17 mouse cellular contexts compared by ENCODE assay signal in genomic region chr5:97002336-97002735, GRCm38 (mm10). TPM values are rescaled to one million over a fixed set of nuclear protein-coding genes. Genes with fewer than 3 reads are reported as not detected.
A peak's percentile ranks its signal among the peaks of the same experiment; 100 is the strongest.
DNase-seq lines count a peak whose midpoint lies in the region; ATAC-seq and TF ChIP-seq lines count a peak whose summit lies in the region.
"Had no signal": no experiment of that assay in that cellular context is flagged by ENCODE, and none has a peak within 500 bp of the region (broad histone marks: within the 10 kb centered on the region; RNA-seq: fewer than 3 reads in every experiment).

No protein-coding gene starts in this region.

- H3K9me3 ChIP-seq in liver, embryonic 13.5 days (replicated peaks), result no peaks in the 10 kb centered on the region
- H3K9me3 ChIP-seq in midbrain, embryonic 15.5 days, result no peaks in the 10 kb centered on the region
- H3K9me3 ChIP-seq in lung, postnatal 0 days (ENCODE audit: low read length), result no peaks in the 10 kb centered on the region
- H3K9me3 ChIP-seq: embryonic facial prominence, embryonic 10.5 days; midbrain, embryonic 12.5 days had no signal

- peak overlapping the region; percentile 98 for H3K9ac ChIP-seq in liver, embryonic 13.5 days
- no peak overlapping the region for H3K9ac ChIP-seq in midbrain, embryonic 15.5 days
- H3K9ac ChIP-seq in lung, postnatal 0 days (replicated peaks; ENCODE audit: low read depth), result no peak overlapping the region
- H3K9ac ChIP-seq: midbrain, embryonic 12.5 days had no signal

- TF ChIP-seq CTCF in kidney, adult 2 months (conservative IDR thresholded peaks at IDR 0.05; ENCODE audit: insufficient read depth, insufficient read length, low read depth, low read length), result no peak
- TF ChIP-seq CTCF in lung, postnatal 0 days (IDR thresholded peaks at IDR 0.05), result no peak

- WGBS in kidney, adult 2 months, result 65% methylated on average over 5 of the region's 5 CpGs
- 47% methylated on average over 5 of the region's 5 CpGs for WGBS in liver, embryonic 13.5 days (ENCODE audit: insufficient replicate concordance)
- 89% methylated on average over 5 of the region's 5 CpGs for WGBS in midbrain, embryonic 15.5 days
- 77% methylated on average over 5 of the region's 5 CpGs for WGBS in lung, postnatal 0 days

- peak; percentile 52 for DNase-seq in kidney, adult 2 months
- no peak for DNase-seq in kidney, postnatal 4 days
- DNase-seq in A20 (ENCODE audit: low read depth, low spot score), result peak; percentile 60
- no peak for DNase-seq in liver, embryonic 13.5 days
- DNase-seq in lung, postnatal 0 days (ENCODE audit: low spot score), result no peak
- DNase-seq in left cerebral cortex, postnatal 36 days (ENCODE audit: low spot score in 2 of 2), result no peak
- DNase-seq: cerebellum, postnatal 25 days; gastrocnemius, postnatal 14 days; kidney, postnatal 10 days; layer of hippocampus, postnatal 36 days; lung, postnatal 14 days had no signal

- intact Hi-C loops in left cerebral cortex, postnatal 36 days (cut with DNase I), result no loop called here

- H3K27ac ChIP-seq in kidney, adult 2 months (ENCODE audit: insufficient read depth, low read depth, low read length), result no peak overlapping the region
- H3K27ac ChIP-seq in liver, embryonic 13.5 days, result peak overlapping the region; percentile 98
- H3K27ac ChIP-seq in midbrain, embryonic 15.5 days, result no peak overlapping the region
- no peak overlapping the region for H3K27ac ChIP-seq in lung, postnatal 0 days (ENCODE audit: low read length)
- H3K27ac ChIP-seq: embryonic facial prominence, embryonic 10.5 days; hindbrain, postnatal 0 days; midbrain, embryonic 12.5 days had no signal

- peaks cover 25% of the 10 kb centered on the region for H3K4me1 ChIP-seq in kidney, adult 2 months (ENCODE audit: control insufficient read depth, insufficient read depth, low read length)
- peaks cover 84% of the 10 kb centered on the region for H3K4me1 ChIP-seq in liver, embryonic 13.5 days (replicated peaks)
- peaks cover 13% of the 10 kb centered on the region for H3K4me1 ChIP-seq in midbrain, embryonic 15.5 days
- H3K4me1 ChIP-seq in lung, postnatal 0 days (ENCODE audit: insufficient read depth, low read depth, low read length), result peaks cover 6% of the 10 kb centered on the region; the same call in 1 of the 2 replicates

- ATAC-seq in CD4-positive, CD25-positive, alpha-beta regulatory T cell, adult 4 months, result peak; percentile 24
- no peak for ATAC-seq in liver, embryonic 13.5 days (ENCODE audit: low read depth)
- no peak for ATAC-seq in midbrain, embryonic 15.5 days (replicated peaks)
- ATAC-seq in lung, postnatal 0 days, result no peak
- ATAC-seq: hindbrain, postnatal 0 days; Patski had no signal

- H3K4me3 ChIP-seq in kidney, adult 2 months (ENCODE audit: insufficient read depth, low read depth, low read length), result no peak overlapping the region
- H3K4me3 ChIP-seq in liver, embryonic 13.5 days (replicated peaks), result peak overlapping the region; percentile 94
- no peak overlapping the region for H3K4me3 ChIP-seq in midbrain, embryonic 15.5 days
- no peak overlapping the region for H3K4me3 ChIP-seq in lung, postnatal 0 days (ENCODE audit: low read depth, low read length)
- H3K4me3 ChIP-seq: embryonic facial prominence, embryonic 10.5 days; midbrain, embryonic 12.5 days had no signal

- peak overlapping the region; percentile 75 for H3K4me2 ChIP-seq in liver, embryonic 13.5 days
- no peak overlapping the region for H3K4me2 ChIP-seq in midbrain, embryonic 15.5 days
- no peak overlapping the region; the same call in 1 of the 2 replicates for H3K4me2 ChIP-seq in lung, postnatal 0 days (replicated peaks; ENCODE audit: low read depth, low read length)
- H3K4me2 ChIP-seq: midbrain, embryonic 12.5 days had no signal

- TF ChIP-seq EP300 in lung, postnatal 0 days (IDR thresholded peaks at IDR 0.05), result no peak

- TF ChIP-seq POLR2A in kidney, adult 2 months (IDR thresholded peaks at IDR 0.05; ENCODE audit: low read depth, low read length), result no peak

- no peaks in the 10 kb centered on the region for H3K27me3 ChIP-seq in kidney, adult 2 months (replicated peaks; ENCODE audit: control insufficient read depth, insufficient read depth, low read length)
- H3K27me3 ChIP-seq in liver, embryonic 13.5 days, result no peaks in the 10 kb centered on the region
- no peaks in the 10 kb centered on the region for H3K27me3 ChIP-seq in midbrain, embryonic 15.5 days (replicated peaks)
- H3K27me3 ChIP-seq in lung, postnatal 0 days (replicated peaks; ENCODE audit: insufficient read depth, low read length), result no peaks in the 10 kb centered on the region
- H3K27me3 ChIP-seq: Patski had no signal

- H3K36me3 ChIP-seq in kidney, adult 2 months (ENCODE audit: control insufficient read depth, insufficient read depth, low read length), result no peaks in the 10 kb centered on the region
- peaks cover 36% of the 10 kb centered on the region for H3K36me3 ChIP-seq in liver, embryonic 13.5 days
- H3K36me3 ChIP-seq in midbrain, embryonic 15.5 days (replicated peaks), result no peaks in the 10 kb centered on the region
- no peaks in the 10 kb centered on the region for H3K36me3 ChIP-seq in lung, postnatal 0 days (ENCODE audit: insufficient read depth, low read length)
- H3K36me3 ChIP-seq: embryonic facial prominence, embryonic 10.5 days; midbrain, embryonic 12.5 days had no signal

RNA-seq across cellular contexts. Expression of gene Bmp2k, which starts 4.8 kb away (rescaled TPM):
- 11.5 and 12.5 TPM in 2 replicates for polyA plus RNA-seq in kidney, adult 2 months (2012; rRNA removed)
- polyA plus RNA-seq in CD4-positive, CD25-positive, alpha-beta regulatory T cell, adult 4 months (2017; shearing (Covaris generic)), result 10 to 100 TPM; 17.8 to 25.5 TPM
- 34.7 and 39.3 TPM in 2 replicates for polyA plus RNA-seq in liver, embryonic 13.5 days (2015; fragmentation: Nextera tagmentation; extraction: Ambion mirVana)
- polyA plus RNA-seq in midbrain, embryonic 15.5 days (2015; fragmentation: Nextera tagmentation; extraction: Ambion mirVana), result 9.2 and 9.9 TPM in 2 replicates
- polyA plus RNA-seq in lung, postnatal 0 days (2015; fragmentation: Nextera tagmentation; extraction: Ambion mirVana), result 16.5 and 17.3 TPM in 2 replicates
- 10 to 100 TPM; 12.6 to 12.9 TPM for total RNA-seq in left cerebral cortex, postnatal 36 days (2021)

Comparison
In these comparisons a context has a peak if more than half of its experiments do, and no peak if none do; other contexts are left out.
1. DNase-seq: peak in kidney, adult 2 months (single experiment) and A20 (single experiment); none in kidney, postnatal 4 days (0 of 2), liver, embryonic 13.5 days (single experiment), lung, postnatal 0 days (single experiment) and left cerebral cortex, postnatal 36 days (0 of 2).